Mouse (Mus musculus) cerebellum, adult 8-10 months (tissue): ENCODE data around the gene Maml3.

Experiments used
- DNase-seq: peaks from one replicate; pipeline ENCODE4 v3.0.0; 2022

The Maml3 gene

GRCm38 (mm10) chr3:52088458-52089341, 16.2 kb downstream of the Maml3 start:
- DNase-seq: peak; percentile 98

GRCm38 (mm10) chr3:52087636-52088280, 17.1 kb downstream of the Maml3 start:
- DNase-seq: no peak

GRCm38 (mm10) chr3:52078763-52079162, 26.1 kb downstream of the Maml3 start:
- no peak for DNase-seq

GRCm38 (mm10) chr3:52073959-52074358, 30.9 kb downstream of the Maml3 start:
- DNase-seq: no peak

GRCm38 (mm10) chr3:52071996-52072395, 32.9 kb downstream of the Maml3 start:
- no peak for DNase-seq

- no peak for DNase-seq
Measured at GRCm38 (mm10) chr3:52070163-52070478, 34.8 kb downstream of the Maml3 start.

- DNase-seq: peak; percentile 64
Measured at GRCm38 (mm10) chr3:52069304-52070162, 35.3 kb downstream of the Maml3 start.

- DNase-seq: no peak
Measured at GRCm38 (mm10) chr3:52068885-52069284, 36.0 kb downstream of the Maml3 start.

GRCm38 (mm10) chr3:52067181-52067580, 37.7 kb downstream of the Maml3 start:
- DNase-seq: no peak

- DNase-seq: no peak
Measured at GRCm38 (mm10) chr3:52066142-52066541, 38.7 kb downstream of the Maml3 start.

GRCm38 (mm10) chr3:52063261-52063655, 41.6 kb downstream of the Maml3 start:
- no peak for DNase-seq

GRCm38 (mm10) chr3:52062389-52063260, 42.3 kb downstream of the Maml3 start:
- DNase-seq: no peak

GRCm38 (mm10) chr3:52061472-52062388, 43.1 kb downstream of the Maml3 start:
- no peak for DNase-seq

- no peak for DNase-seq
Measured at GRCm38 (mm10) chr3:52060886-52061285, 44.0 kb downstream of the Maml3 start.

- DNase-seq: no peak
Measured at GRCm38 (mm10) chr3:52051801-52052200, 53.1 kb downstream of the Maml3 start.

- DNase-seq: no peak
Measured at GRCm38 (mm10) chr3:52048082-52048481, 56.8 kb downstream of the Maml3 start.

- peak; percentile 33 for DNase-seq
Measured at GRCm38 (mm10) chr3:52047537-52047936, 57.3 kb downstream of the Maml3 start.

- DNase-seq: peak; percentile 91
Measured at GRCm38 (mm10) chr3:52046895-52047372, 57.9 kb downstream of the Maml3 start.

- DNase-seq: peak; percentile 79
Measured at GRCm38 (mm10) chr3:52046027-52046700, 58.7 kb downstream of the Maml3 start.

- DNase-seq: peak; percentile 47
Measured at GRCm38 (mm10) chr3:52045221-52045641, 59.6 kb downstream of the Maml3 start.
